In the genomic region with DNA sequence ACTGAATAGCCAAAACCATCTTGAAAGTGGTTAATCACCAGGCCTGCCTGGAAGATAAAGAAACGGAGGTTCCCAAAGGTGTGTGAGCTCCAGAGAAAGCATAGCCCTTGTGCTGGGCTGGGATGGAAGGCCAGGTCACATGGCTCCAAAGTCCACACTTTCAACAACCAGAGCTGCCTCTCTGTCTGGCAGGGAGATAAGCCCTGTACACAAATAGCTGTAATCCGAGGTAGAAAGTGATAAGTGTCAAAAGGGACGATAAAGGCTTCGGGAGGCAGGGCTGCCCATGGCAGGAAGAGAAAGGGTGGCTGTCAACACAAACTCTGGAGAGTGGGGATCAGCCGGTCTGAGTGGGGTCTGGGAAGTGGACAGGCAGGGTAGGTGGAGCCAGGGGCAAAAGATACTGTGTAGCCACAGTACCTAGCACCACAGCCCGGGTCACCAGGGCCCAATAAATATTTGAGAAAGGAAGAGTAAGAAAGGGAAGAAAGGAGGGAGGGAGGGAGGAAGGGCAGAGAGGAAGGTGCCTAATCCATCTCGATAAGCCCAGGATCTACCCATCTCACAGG, we compare ENCODE assay signal across 12 mouse cellular contexts. TPM values are rescaled to one million over a fixed set of nuclear protein-coding genes. Genes with fewer than 3 reads are reported as not detected.
DNase-seq lines count a peak whose midpoint lies in the region; ATAC-seq and TF ChIP-seq lines count a peak whose summit lies in the region.
"Had no signal": no experiment of that assay in that cellular context is flagged by ENCODE, and none has a peak within 500 bp of the region (broad histone marks: within the 10 kb centered on the region; RNA-seq: fewer than 3 reads in every experiment).

No protein-coding gene starts in this region.

- no peak for TF ChIP-seq CTCF in heart, postnatal 0 days (IDR thresholded peaks at IDR 0.05; ENCODE audit: low read depth)
- TF ChIP-seq CTCF in forebrain, postnatal 0 days (IDR thresholded peaks at IDR 0.05; ENCODE audit: low read depth): no peak

- H3K27ac ChIP-seq in forebrain, embryonic 10.5 days: peak overlapping the region; percentile 33; the same call in 1 of the 2 replicates
- H3K27ac ChIP-seq in forebrain, embryonic 12.5 days: no peak overlapping the region
- peak overlapping the region; percentile 56 for H3K27ac ChIP-seq in heart, postnatal 0 days (ENCODE audit: low read depth)
- no peak overlapping the region for H3K27ac ChIP-seq in forebrain, postnatal 0 days (ENCODE audit: low read depth, low read length)
- no peak overlapping the region; the same call in 1 of the 2 replicates for H3K27ac ChIP-seq in embryonic facial prominence, embryonic 10.5 days (replicated peaks)
- H3K27ac ChIP-seq: forebrain, embryonic 15.5 days; neural tube, embryonic 12.5 days had no signal

- 65% methylated on average over 7 of the region's 7 CpGs for WGBS in forebrain, embryonic 10.5 days
- WGBS in forebrain, embryonic 12.5 days: 52% methylated on average over 7 of the region's 7 CpGs
- WGBS in heart, postnatal 0 days: 6% methylated on average over 7 of the region's 7 CpGs
- 49% methylated on average over 7 of the region's 7 CpGs for WGBS in forebrain, postnatal 0 days
- WGBS in embryonic facial prominence, embryonic 10.5 days: 57% methylated on average over 7 of the region's 7 CpGs

- no peak for ATAC-seq in forebrain, embryonic 12.5 days (ENCODE audit: low FRiP score)
- ATAC-seq in heart, postnatal 0 days (ENCODE audit: insufficient read depth, low read depth): peak; percentile 56
- ATAC-seq in megakaryocyte-erythroid progenitor cell, adult 5-6 weeks (replicated peaks; ENCODE audit: low FRiP score, low TSS enrichment, poor library complexity, severe bottlenecking): peak; percentile 62
- ATAC-seq in forebrain, postnatal 0 days: no peak
- ATAC-seq: forebrain, embryonic 15.5 days had no signal

- peaks cover 39% of the 10 kb centered on the region for H3K4me1 ChIP-seq in forebrain, embryonic 10.5 days
- H3K4me1 ChIP-seq in forebrain, embryonic 12.5 days: peaks cover 27% of the 10 kb centered on the region
- peaks cover 22% of the 10 kb centered on the region for H3K4me1 ChIP-seq in heart, postnatal 0 days (ENCODE audit: control insufficient read depth, insufficient read depth)
- H3K4me1 ChIP-seq in forebrain, postnatal 0 days (ENCODE audit: insufficient read depth): 0 out of 2 replicates have a peak, but pooled peaks cover under 1% of the 10 kb centered on the region
- H3K4me1 ChIP-seq in embryonic facial prominence, embryonic 10.5 days: peaks cover 39% of the 10 kb centered on the region

- no peak overlapping the region for H3K4me3 ChIP-seq in forebrain, embryonic 10.5 days
- H3K4me3 ChIP-seq in forebrain, embryonic 12.5 days (replicated peaks): no peak overlapping the region
- H3K4me3 ChIP-seq in heart, postnatal 0 days (ENCODE audit: low read depth, low read length): no peak overlapping the region
- H3K4me3 ChIP-seq in forebrain, postnatal 0 days (ENCODE audit: low read depth, low read length): no peak overlapping the region
- no peak overlapping the region for H3K4me3 ChIP-seq in embryonic facial prominence, embryonic 10.5 days
- H3K4me3 ChIP-seq: forebrain, embryonic 15.5 days; neural tube, embryonic 12.5 days had no signal

- no peak for DNase-seq in forebrain, embryonic 10.5 days (ENCODE audit: extremely low spot score, low spot score)
- peak; percentile 39 for DNase-seq in heart, postnatal 0 days (ENCODE audit: low spot score)
- DNase-seq in kidney, postnatal 10 days: peak; percentile 31
- DNase-seq in forebrain, postnatal 0 days: no peak
- no peak for DNase-seq in embryonic facial prominence, embryonic 10.5 days (ENCODE audit: low spot score)
- no peak for DNase-seq in cerebellum, postnatal 10 days
- DNase-seq: layer of hippocampus, postnatal 36 days; lung, postnatal 10 days had no signal

- no peaks in the 10 kb centered on the region for H3K9me3 ChIP-seq in forebrain, embryonic 10.5 days
- H3K9me3 ChIP-seq in forebrain, embryonic 12.5 days: no peaks in the 10 kb centered on the region
- H3K9me3 ChIP-seq in heart, postnatal 0 days (replicated peaks; ENCODE audit: control insufficient read depth, low read length): no peaks in the 10 kb centered on the region
- H3K9me3 ChIP-seq in forebrain, postnatal 0 days (ENCODE audit: low read length): no peaks in the 10 kb centered on the region
- no peaks in the 10 kb centered on the region for H3K9me3 ChIP-seq in embryonic facial prominence, embryonic 10.5 days
- H3K9me3 ChIP-seq: forebrain, embryonic 15.5 days; neural tube, embryonic 12.5 days had no signal

- H3K36me3 ChIP-seq in forebrain, embryonic 10.5 days (replicated peaks): no peaks in the 10 kb centered on the region
- H3K36me3 ChIP-seq in forebrain, embryonic 12.5 days (replicated peaks): no peaks in the 10 kb centered on the region
- H3K36me3 ChIP-seq in heart, postnatal 0 days (replicated peaks; ENCODE audit: control insufficient read depth, insufficient read depth, low read length): no peaks in the 10 kb centered on the region
- no peaks in the 10 kb centered on the region for H3K36me3 ChIP-seq in forebrain, postnatal 0 days (ENCODE audit: insufficient read depth)
- no peaks in the 10 kb centered on the region for H3K36me3 ChIP-seq in embryonic facial prominence, embryonic 10.5 days (replicated peaks)
- H3K36me3 ChIP-seq: forebrain, embryonic 15.5 days; neural tube, embryonic 12.5 days had no signal

- H3K4me2 ChIP-seq in forebrain, embryonic 12.5 days: no peak overlapping the region
- H3K4me2 ChIP-seq in heart, postnatal 0 days (ENCODE audit: low read depth, low read length): no peak overlapping the region
- no peak overlapping the region for H3K4me2 ChIP-seq in forebrain, postnatal 0 days (ENCODE audit: low read depth)
- H3K4me2 ChIP-seq: forebrain, embryonic 15.5 days; neural tube, embryonic 12.5 days had no signal

- no peak overlapping the region for H3K9ac ChIP-seq in forebrain, embryonic 12.5 days
- H3K9ac ChIP-seq in heart, postnatal 0 days (replicated peaks; ENCODE audit: low read depth, low read length): no peak overlapping the region
- no peak overlapping the region for H3K9ac ChIP-seq in forebrain, postnatal 0 days
- H3K9ac ChIP-seq: forebrain, embryonic 15.5 days; neural tube, embryonic 12.5 days had no signal

- H3K27me3 ChIP-seq in forebrain, embryonic 10.5 days (ENCODE audit: poor library complexity, severe bottlenecking): peaks cover 23% of the 10 kb centered on the region
- 0 out of 2 replicates have a peak, but pooled peaks cover 4% of the 10 kb centered on the region for H3K27me3 ChIP-seq in forebrain, embryonic 12.5 days
- no peaks in the 10 kb centered on the region for H3K27me3 ChIP-seq in heart, postnatal 0 days (ENCODE audit: control insufficient read depth, insufficient read depth, low read length)
- no peaks in the 10 kb centered on the region for H3K27me3 ChIP-seq in forebrain, postnatal 0 days (ENCODE audit: insufficient read depth, low read length)
- peaks cover 35% of the 10 kb centered on the region for H3K27me3 ChIP-seq in embryonic facial prominence, embryonic 10.5 days (replicated peaks; ENCODE audit: low read depth, poor library complexity, severe bottlenecking)
- H3K27me3 ChIP-seq: forebrain, embryonic 15.5 days; neural tube, embryonic 12.5 days had no signal

- peak; percentile 65; the same call in 1 of the 2 replicates for TF ChIP-seq EP300 in heart, postnatal 0 days (IDR thresholded peaks at IDR 0.05; ENCODE audit: low read depth)

RNA-seq across cellular contexts. Expression of gene Zmiz1, which starts 7.8 kb away (rescaled TPM):
- polyA plus RNA-seq in forebrain, embryonic 10.5 days (2016; fragmentation: Nextera tagmentation; extraction: Ambion mirVana): 38.8 and 42.5 TPM in 2 replicates
- 64.1 and 68.3 TPM in 2 replicates for polyA plus RNA-seq in forebrain, embryonic 12.5 days (2016; fragmentation: Nextera tagmentation; extraction: Ambion mirVana)
- 41.0 and 47.8 TPM in 2 replicates for total RNA-seq in heart, postnatal 0 days (2014; rRNA removed; ENCODE audit: low replicate concordance)
- 12.4 and 13.8 TPM in 2 replicates for polyA plus RNA-seq in heart, postnatal 0 days (2015; fragmentation: Nextera tagmentation; extraction: Ambion mirVana)
- 51.3 and 56.9 TPM in 2 replicates for total RNA-seq in megakaryocyte-erythroid progenitor cell, adult 5-6 weeks (2014; fragmentation: Nextera tagmentation)
- 6.7 and 12.6 TPM in 2 replicates for total RNA-seq in megakaryocyte-erythroid progenitor cell, adult 5-6 weeks (2017)
- total RNA-seq in forebrain, postnatal 0 days (2014; rRNA removed): 48.5 and 75.6 TPM in 2 replicates
- polyA plus RNA-seq in forebrain, postnatal 0 days (2015; fragmentation: Nextera tagmentation; extraction: Ambion mirVana): 27.7 and 38.0 TPM in 2 replicates
- polyA plus RNA-seq in embryonic facial prominence, embryonic 10.5 days (2016; fragmentation: Nextera tagmentation; extraction: Ambion mirVana): 42.8 and 45.6 TPM in 2 replicates

Comparison
In these comparisons a context has a peak if more than half of its experiments do, and no peak if none do; other contexts are left out.
1. H3K27ac ChIP-seq: peak in forebrain, embryonic 10.5 days (single experiment) and heart, postnatal 0 days (single experiment); none in forebrain, embryonic 12.5 days (single experiment), forebrain, postnatal 0 days (single experiment) and embryonic facial prominence, embryonic 10.5 days (single experiment).
2. DNase-seq: peak in heart, postnatal 0 days (single experiment) and kidney, postnatal 10 days (single experiment); none in forebrain, embryonic 10.5 days (single experiment), forebrain, postnatal 0 days (single experiment), embryonic facial prominence, embryonic 10.5 days (single experiment) and cerebellum, postnatal 10 days (0 of 2).
3. ATAC-seq: peak in heart, postnatal 0 days (single experiment) and megakaryocyte-erythroid progenitor cell, adult 5-6 weeks (single experiment); none in forebrain, embryonic 12.5 days (single experiment) and forebrain, postnatal 0 days (single experiment).